In genomic region chr2:77975606-77976005, GRCm38 (mm10) we compare ENCODE assay signal across 14 mouse cellular contexts. TPM values are rescaled to one million over a fixed set of nuclear protein-coding genes. Genes with fewer than 3 reads are reported as not detected.
DNase-seq lines count a peak whose midpoint lies in the region; ATAC-seq and TF ChIP-seq lines count a peak whose summit lies in the region.
"Had no signal": no experiment of that assay in that cellular context is flagged by ENCODE, and none has a peak within 500 bp of the region (broad histone marks: within the 10 kb centered on the region; RNA-seq: fewer than 3 reads in every experiment).

No protein-coding gene starts in this region.

- POLR2A ChIA-PET in Patski (lab: Charles Lee), result no interaction called here

- H3K27ac ChIP-seq in midbrain, postnatal 0 days (ENCODE audit: low read depth, low read length), result no peak overlapping the region

- peak; percentile 71 for ATAC-seq in Patski
- no peak for ATAC-seq in midbrain, postnatal 0 days (ENCODE audit: low FRiP score)
- ATAC-seq: forebrain, embryonic 16.5 days had no signal

- no peak for TF ChIP-seq CTCF in Patski (IDR thresholded peaks at IDR 0.05)
- no peak for TF ChIP-seq CTCF in midbrain, postnatal 0 days (IDR thresholded peaks at IDR 0.05)

- H3K27me3 ChIP-seq in Patski, result peaks cover 21% of the 10 kb centered on the region
- no peaks in the 10 kb centered on the region for H3K27me3 ChIP-seq in midbrain, postnatal 0 days (ENCODE audit: insufficient read depth, low read length)
- H3K27me3 ChIP-seq: CH12.LX had no signal

- intact Hi-C loops in heart, postnatal 25 days (cut with DNase I), result no loop called here

- in situ Hi-C loops in Patski (cut with MboI; ENCODE audit: low pct_unique_long_range_greater_than_20kb), result no loop called here

- no peak overlapping the region for H3K4me3 ChIP-seq in midbrain, postnatal 0 days (ENCODE audit: low read depth, low read length)

- H3K9ac ChIP-seq in midbrain, postnatal 0 days (replicated peaks; ENCODE audit: low read length, poor library complexity, severe bottlenecking), result no peak overlapping the region

- no peaks in the 10 kb centered on the region for H3K9me3 ChIP-seq in midbrain, postnatal 0 days (ENCODE audit: low read length)

- no peaks in the 10 kb centered on the region for H3K36me3 ChIP-seq in midbrain, postnatal 0 days (ENCODE audit: insufficient read depth, low read length)

- H3K4me2 ChIP-seq in midbrain, postnatal 0 days (ENCODE audit: low read depth, low read length, poor library complexity, severe bottlenecking), result no peak overlapping the region

- CTCF ChIA-PET in Patski (lab: Charles Lee), result no interaction called here

- 71% methylated on average over 4 of the region's 4 CpGs for WGBS in midbrain, postnatal 0 days

- DNase-seq in layer of hippocampus, adult 8-10 months (ENCODE audit: low spot score in 2 of 2), result peak; percentile 18 to 20
- DNase-seq in layer of hippocampus, postnatal 25 days (ENCODE audit: extremely low spot score in 1 of 2, low spot score in 1 of 2), result no peak
- DNase-seq in Patski (ENCODE audit: low read depth, low spot score), result peak; percentile 34
- peak; percentile 44 to 50 for DNase-seq in adrenal gland, postnatal 36 days
- DNase-seq in layer of hippocampus, adult 9-11 months, result peak; percentile 26
- no peak for DNase-seq in midbrain, postnatal 0 days (ENCODE audit: low spot score)
- no peak for DNase-seq in urinary bladder, postnatal 14 days (ENCODE audit: low spot score)
- DNase-seq in heart, postnatal 25 days (ENCODE audit: low spot score), result no peak
- DNase-seq: kidney, adult 8-10 months; liver; lung, postnatal 14 days; thymus, postnatal 14 days had no signal

- H3K4me1 ChIP-seq in midbrain, postnatal 0 days (ENCODE audit: insufficient read depth, low read length), result no peaks in the 10 kb centered on the region

RNA-seq across cellular contexts. Expression of gene Cwc22, which starts 29.4 kb away (rescaled TPM):
- total RNA-seq in layer of hippocampus, adult 8-10 months (2022), result 10 to 100 TPM; 27.1 to 41.8 (median 32.2) TPM
- total RNA-seq in layer of hippocampus, postnatal 25 days (2021), result 10 to 100 TPM; 26.3 to 27.9 TPM
- polyA plus RNA-seq in Patski (2021), result 36.6 TPM
- 10 to 100 TPM; 29.8 to 32.3 TPM for total RNA-seq in adrenal gland, postnatal 36 days (2021)
- total RNA-seq in midbrain, postnatal 0 days (2014; rRNA removed), result 11.8 and 12.7 TPM in 2 replicates
- 9.4 TPM in 2 replicates for polyA plus RNA-seq in midbrain, postnatal 0 days (2015; fragmentation: Nextera tagmentation; extraction: Ambion mirVana)
- total RNA-seq in heart, postnatal 25 days (2021), result 10 to 100 TPM; 13.7 to 14.1 TPM

Comparison
In these comparisons a context has a peak if more than half of its experiments do, and no peak if none do; other contexts are left out.
1. DNase-seq: peak in layer of hippocampus, adult 8-10 months (2 of 2), Patski (single experiment), adrenal gland, postnatal 36 days (2 of 2) and layer of hippocampus, adult 9-11 months (single experiment); none in layer of hippocampus, postnatal 25 days (0 of 2), midbrain, postnatal 0 days (single experiment), urinary bladder, postnatal 14 days (single experiment) and heart, postnatal 25 days (single experiment).